Mouse (Mus musculus) adrenal gland, postnatal 4 days (tissue): ENCODE results near the gene 4931409K22Rik. TPM values are rescaled to one million over a fixed set of nuclear protein-coding genes. Genes with fewer than 3 reads are reported as not detected.

ENCODE experiments used
- DNase-seq, 2 experiments: peaks; one replicate each; pipeline ENCODE4 v3.0.0; 2021 to 2022; ENCODE audit warnings: low spot score in 2 of 2, mixed read lengths in 2 of 2
- total RNA-seq, 2 experiments: library from RNA; stranded (reverse); gene quantifications; 2 replicates each; pipeline ENCODE4 v1.2.3; 2021

The 4931409K22Rik gene
- total RNA-seq, 2 experiments from 2014 or later: 0.11 TPM; not detected in 1

GRCm38 (mm10) chr5:24541144-24541569 lies 15.5 kb downstream of the 4931409K22Rik start:
- DNase-seq: no peak

DNA sequence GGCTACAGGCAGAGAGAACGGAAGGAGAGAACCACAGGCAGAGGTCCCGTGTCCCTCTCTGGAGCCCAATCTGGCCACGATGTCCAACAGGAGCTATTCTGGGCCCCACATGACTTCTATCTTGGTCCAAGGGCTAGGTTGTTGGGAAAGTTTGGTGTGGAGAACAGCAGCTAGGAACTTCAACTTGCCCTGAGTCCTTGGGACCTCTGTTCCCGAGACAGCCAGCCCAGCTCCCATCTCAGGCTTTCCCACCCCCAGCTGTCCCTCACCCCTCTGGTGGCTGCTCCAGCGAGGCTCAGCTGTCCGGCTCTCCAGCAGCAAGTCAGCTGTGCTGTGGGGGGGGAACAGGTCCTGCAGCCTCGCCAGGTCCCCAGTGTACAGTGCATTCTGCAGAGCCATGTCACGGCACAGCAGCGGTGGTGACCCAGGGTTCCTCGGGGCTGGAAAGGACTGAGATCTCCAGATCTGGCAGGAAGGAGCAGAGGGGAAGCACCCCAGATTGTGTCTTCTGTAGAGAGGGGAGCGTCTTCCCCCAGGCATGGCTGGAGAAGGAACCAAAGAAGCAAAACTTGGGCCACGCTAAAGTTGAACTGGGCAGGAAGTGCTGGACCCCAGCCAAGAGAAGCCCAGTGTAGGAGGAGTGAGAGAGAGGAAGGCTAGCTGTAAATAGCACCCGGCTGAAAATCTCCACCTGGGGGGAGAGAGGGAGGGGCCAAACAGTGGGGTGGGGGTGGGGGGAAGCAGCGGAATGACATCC lies 16.0 kb downstream of the 4931409K22Rik start, which contains the start of gene Asb10:
Gene Asb10 (minus strand): TSS at position 592 of the 757 bp plus-strand sequence.
- DNase-seq: no peak

- no peak for DNase-seq
Measured at GRCm38 (mm10) chr5:24539571-24540296, 16.9 kb downstream of the 4931409K22Rik start.

DNA sequence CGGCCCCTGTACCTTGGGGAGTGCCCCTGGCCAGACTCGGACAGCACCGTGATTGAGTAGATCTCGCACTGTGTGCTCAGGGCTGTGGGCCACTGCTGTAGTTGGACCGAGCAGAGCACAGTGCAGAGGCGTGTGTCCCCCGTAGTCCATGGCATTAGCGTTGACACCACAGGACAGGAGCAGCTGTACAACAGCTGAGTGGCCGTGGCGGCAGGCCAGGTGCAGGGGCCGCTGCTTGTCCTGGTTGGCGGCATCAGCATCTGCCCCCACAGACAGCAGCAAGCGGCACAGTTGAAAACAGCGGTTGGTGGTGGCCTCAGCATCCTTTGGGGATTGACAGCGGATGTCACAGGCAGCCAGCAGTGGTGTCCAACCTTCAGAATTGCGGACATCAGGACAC lies 19.0 kb downstream of the 4931409K22Rik start:
- no peak for DNase-seq

- DNase-seq: no peak
Measured at GRCm38 (mm10) chr5:24536511-24536910, 20.1 kb downstream of the 4931409K22Rik start.

- DNase-seq: no peak
Measured at GRCm38 (mm10) chr5:24535731-24536130, 20.9 kb downstream of the 4931409K22Rik start.

GRCm38 (mm10) chr5:24534292-24534691 lies 22.3 kb downstream of the 4931409K22Rik start:
- DNase-seq: no peak

- DNase-seq: no peak
Measured at GRCm38 (mm10) chr5:24533391-24533790, 23.2 kb downstream of the 4931409K22Rik start.

DNA sequence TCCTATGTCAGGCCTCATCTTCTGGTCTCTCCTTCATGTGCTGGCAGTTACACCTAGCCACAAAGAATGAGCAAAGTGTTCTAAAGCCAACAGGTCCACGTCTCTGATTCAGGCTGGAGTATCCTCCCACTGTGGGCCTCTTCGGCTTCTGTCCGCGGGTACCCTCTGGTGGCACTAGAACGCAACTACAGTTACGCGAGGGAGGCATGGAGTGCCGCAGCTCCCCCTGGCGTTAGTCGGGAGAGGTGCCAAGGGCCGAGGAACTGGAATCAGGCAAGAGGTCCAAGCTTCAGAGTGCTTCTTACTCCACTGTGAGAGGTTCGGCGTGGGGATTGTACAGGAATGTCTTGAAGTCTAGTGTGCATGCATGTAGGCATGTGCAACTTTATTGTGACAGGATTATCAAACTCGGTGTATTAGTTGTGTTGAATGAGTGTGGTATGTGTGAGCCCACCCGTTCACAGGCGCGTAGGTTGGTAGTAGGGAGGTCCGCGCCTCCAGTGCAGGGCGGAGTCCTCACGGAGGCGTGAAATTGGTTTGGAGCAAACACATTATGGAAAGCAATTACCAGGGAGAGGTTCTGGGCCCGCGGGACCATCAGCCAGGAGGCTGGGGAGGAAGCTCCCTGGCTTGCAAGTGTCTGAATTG lies 26.4 kb downstream of the 4931409K22Rik start:
- peak; percentile 74 to 87 for DNase-seq

- no peak for DNase-seq
Measured at GRCm38 (mm10) chr5:24527780-24528179, 28.8 kb downstream of the 4931409K22Rik start.

DNA sequence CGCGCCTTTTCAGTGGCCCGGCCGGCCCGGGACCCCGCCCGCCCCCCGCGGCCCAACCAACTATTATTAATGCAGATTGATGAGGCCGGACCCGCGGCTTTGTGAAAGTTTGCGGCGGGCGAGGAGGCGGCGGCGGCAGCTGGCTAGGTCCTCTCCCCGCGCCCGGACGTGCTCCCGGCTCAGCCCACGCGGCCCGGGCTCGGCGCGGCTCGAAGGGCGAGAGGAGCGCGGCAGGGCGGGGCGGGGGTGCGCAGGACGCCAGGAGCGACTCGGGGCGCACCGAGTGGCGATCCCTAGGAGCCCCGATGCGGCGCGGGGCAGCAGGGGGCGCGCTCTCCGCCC lies 29.7 kb downstream of the 4931409K22Rik start, which contains the start of gene Gbx1:
Gene Gbx1 (minus strand): TSS at position 314 of the 342 bp plus-strand sequence.
- no peak for DNase-seq

DNA sequence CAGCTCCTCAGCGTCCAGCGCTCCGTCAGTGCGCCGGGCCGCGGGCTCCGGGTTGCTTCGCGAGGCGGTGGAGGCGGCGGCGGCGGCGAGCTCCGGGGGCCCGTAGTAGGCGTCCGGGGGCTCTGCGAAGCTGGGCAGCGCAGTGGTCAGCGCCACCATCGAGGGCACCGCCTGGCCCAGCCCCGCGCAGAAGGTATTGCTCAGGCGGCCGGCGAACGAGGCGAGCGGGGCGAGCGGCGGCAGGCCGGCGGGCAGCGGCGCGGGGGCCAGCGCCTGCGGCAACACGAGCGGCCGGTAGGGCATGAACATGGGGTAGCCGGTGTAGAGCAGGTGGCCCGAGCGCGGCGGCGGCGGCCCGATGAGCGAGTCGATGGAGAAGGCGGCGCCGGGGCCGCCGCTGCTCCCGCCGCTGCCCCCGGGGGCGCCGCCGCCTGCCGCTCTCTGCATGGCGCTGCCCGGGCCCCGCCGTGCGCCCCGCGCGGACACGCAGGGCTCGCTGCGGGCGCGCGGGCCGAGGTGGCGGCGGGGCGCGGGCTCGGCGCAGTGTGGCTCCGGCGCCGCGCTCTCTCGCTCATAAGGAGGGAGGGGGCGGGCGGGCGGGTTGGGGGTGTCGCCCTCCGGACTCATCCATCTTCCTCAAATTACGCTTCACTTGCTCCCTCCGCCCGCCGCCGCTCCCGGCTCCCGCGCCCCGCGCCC lies 30.3 kb downstream of the 4931409K22Rik start:
- no peak for DNase-seq

DNA sequence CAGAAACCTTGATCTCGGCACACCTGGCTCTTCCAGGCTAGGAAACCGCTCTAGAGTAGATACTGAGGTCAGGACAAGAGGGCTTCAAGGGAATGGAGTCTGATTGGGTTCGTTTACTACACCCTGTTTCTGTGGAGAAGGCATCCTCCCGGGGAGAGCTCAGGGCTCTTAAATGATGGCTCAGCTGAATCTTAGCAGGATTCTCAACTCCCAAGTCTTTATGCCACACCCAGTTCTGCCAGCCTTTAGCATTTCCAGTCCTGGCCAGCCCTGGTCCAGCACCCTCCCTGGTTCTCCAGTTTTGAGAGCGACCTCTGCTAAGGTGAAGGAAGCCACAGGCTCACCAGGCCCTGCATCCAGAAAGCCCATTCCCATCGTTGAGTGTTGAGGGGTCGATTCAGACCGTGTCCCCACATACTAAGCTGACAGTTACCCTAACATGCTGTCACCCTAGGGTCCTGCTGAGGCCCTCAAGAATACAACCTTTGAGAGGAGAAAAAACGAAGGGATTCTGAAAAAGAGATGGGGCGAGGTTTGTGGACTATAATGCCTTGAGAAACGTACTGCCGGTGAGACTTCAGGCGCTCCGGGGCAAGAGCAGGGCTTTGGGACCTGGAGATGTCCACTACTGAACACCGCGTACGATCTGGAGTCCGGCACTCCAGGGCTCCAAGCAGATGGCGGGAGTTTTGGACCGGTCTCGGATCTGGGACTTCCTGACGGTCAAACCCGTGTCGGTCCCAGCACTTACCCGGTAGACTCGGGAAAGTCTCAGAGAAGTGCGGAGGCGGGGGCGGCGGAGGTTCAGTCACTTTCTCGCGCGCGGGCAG lies 31.0 kb downstream of the 4931409K22Rik start:
- DNase-seq: no peak

GRCm38 (mm10) chr5:24524522-24524921 lies 32.1 kb downstream of the 4931409K22Rik start:
- no peak for DNase-seq

- no peak for DNase-seq
Measured at GRCm38 (mm10) chr5:24523806-24524205, 32.8 kb downstream of the 4931409K22Rik start.

DNA sequence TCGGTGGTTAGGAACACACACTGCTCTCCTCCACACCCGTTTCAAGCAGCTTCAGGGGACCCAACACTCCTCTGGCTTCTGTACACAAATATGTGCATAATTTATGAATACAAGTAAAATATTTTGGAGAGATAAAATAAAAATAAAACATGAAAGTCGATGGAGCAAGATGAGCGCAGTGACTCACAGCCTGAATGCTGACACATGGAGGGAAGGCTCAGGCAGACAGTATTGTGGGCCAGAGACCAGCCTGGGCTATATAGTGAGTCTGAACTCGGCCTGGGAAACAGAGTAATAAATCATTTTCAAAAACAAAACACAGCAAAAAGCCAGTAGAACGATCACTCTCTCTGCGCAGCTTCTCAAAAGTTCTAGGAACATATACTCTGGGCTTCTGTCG lies 35.2 kb downstream of the 4931409K22Rik start:
- DNase-seq: no peak

GRCm38 (mm10) chr5:24512271-24512670 lies 44.3 kb downstream of the 4931409K22Rik start:
- DNase-seq: no peak

DNA sequence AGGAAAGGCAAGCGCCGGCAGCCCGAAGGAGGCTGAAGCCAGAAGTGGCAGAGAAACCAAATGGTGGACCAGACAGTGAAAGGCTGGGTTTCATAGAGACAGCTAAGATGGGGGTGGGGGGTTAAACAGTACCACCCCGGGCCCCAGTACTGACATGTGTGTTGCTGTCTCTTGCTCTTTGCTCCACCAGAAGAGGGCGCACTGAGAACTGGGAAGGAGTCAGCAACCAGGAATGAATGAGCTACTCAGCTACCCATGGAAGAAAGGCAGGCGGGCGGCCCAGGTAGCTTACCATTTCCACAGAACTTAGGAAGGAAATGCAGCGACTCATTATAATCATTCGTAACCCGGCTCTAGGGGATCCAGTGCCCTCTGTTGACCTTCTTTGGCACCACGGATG lies 46.0 kb downstream of the 4931409K22Rik start:
- peak in 1 of 2 experiments; percentile 27 for DNase-seq

DNA sequence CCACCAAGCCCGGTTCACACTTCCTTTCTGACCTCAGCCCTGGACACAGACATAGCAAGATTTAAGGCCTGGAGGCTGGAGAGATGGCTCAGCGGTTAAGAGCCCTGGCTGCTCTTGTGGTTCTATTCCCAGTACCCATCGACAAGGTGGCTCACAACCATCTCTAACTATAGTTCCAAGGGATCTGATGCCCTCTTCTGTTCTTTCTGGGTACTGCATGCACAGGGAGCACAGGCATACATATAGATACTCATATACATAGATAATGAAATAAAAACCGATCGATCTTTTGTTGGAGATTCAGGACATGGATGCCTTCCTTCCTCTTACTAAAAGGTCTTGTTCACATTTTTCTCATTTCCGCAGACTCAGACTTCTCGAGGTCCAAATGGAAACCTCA lies 48.2 kb downstream of the 4931409K22Rik start:
- DNase-seq: no peak

- no peak for DNase-seq
Measured at GRCm38 (mm10) chr5:24505513-24505912, 51.1 kb downstream of the 4931409K22Rik start.
